22 mouse cellular contexts compared by ENCODE assay signal in the genomic region with DNA sequence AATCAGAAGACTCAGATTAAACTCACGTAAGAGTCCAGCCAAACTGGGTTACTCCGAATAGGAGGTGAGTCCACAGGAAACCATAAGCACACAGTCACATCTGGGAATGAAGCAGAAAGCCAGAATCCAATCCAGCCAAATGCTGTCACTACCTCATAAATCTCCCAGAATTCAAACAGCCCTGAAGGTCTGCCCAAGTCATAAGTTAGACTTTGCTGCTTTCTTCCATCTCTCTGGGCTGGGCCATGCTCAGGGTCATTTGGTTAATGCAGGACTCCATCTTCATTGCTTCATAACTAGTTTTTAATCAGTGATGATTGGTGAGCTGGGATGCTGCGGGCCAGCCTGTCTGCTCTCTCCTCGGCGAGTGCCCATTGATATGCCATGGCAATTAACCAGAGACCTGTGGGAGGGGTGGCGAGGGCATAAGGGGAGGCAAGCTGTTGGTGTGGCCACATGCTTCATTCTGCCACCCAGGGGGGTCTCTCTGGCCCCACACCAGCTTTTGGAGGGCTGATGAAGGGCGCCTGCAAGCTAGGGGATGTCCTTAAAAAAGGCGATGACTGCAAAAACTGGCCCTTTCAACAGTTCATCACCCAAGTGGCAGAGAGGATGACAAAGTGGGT. TPM values are rescaled to one million over a fixed set of nuclear protein-coding genes. Genes with fewer than 3 reads are reported as not detected.
DNase-seq lines count a peak whose midpoint lies in the region; ATAC-seq and TF ChIP-seq lines count a peak whose summit lies in the region.
"Had no signal": no experiment of that assay in that cellular context is flagged by ENCODE, and none has a peak within 500 bp of the region (broad histone marks: within the 10 kb centered on the region; RNA-seq: fewer than 3 reads in every experiment).

No protein-coding gene starts in this region.

- no peaks in the 10 kb centered on the region for H3K9me3 ChIP-seq in hindbrain, embryonic 12.5 days (replicated peaks)
- no peaks in the 10 kb centered on the region for H3K9me3 ChIP-seq in hindbrain, embryonic 16.5 days (ENCODE audit: control insufficient read depth, low read length)
- H3K9me3 ChIP-seq in lung, embryonic 16.5 days (ENCODE audit: control insufficient read depth, low read length), result no peaks in the 10 kb centered on the region
- H3K9me3 ChIP-seq in limb, embryonic 13.5 days, result no peaks in the 10 kb centered on the region
- H3K9me3 ChIP-seq in stomach, postnatal 0 days (ENCODE audit: control insufficient read depth, low read length), result no peaks in the 10 kb centered on the region
- H3K9me3 ChIP-seq: embryonic facial prominence, embryonic 13.5 days; midbrain, embryonic 10.5 days had no signal

- DNase-seq in adrenal gland, adult (ENCODE audit: inconsistent age in 2 of 2, low spot score in 1 of 2), result peak; percentile 43 to 84
- no peak for DNase-seq in adrenal gland, postnatal 25 days
- DNase-seq in lung, adult 2 months, result no peak
- no peak for DNase-seq in stomach, postnatal 0 days (ENCODE audit: low spot score)
- DNase-seq: cerebellum, postnatal 25 days; gastrocnemius, postnatal 14 days; kidney, adult 18-20 months; lung, postnatal 14 days; thymus, postnatal 4 days had no signal

- TF ChIP-seq POLR2A in lung, adult 2 months (IDR thresholded peaks at IDR 0.05; ENCODE audit: borderline replicate concordance, extremely low read depth, low read depth, low read length), result no peak

- TF ChIP-seq CTCF in lung, adult 2 months (IDR thresholded peaks at IDR 0.05; ENCODE audit: insufficient read depth, low read length), result no peak
- no peak for TF ChIP-seq CTCF in stomach, postnatal 0 days (IDR thresholded peaks at IDR 0.05; ENCODE audit: low read depth)

- no peak overlapping the region for H3K9ac ChIP-seq in hindbrain, embryonic 12.5 days
- no peak overlapping the region for H3K9ac ChIP-seq in hindbrain, embryonic 16.5 days (ENCODE audit: low read depth, low read length)
- H3K9ac ChIP-seq in lung, embryonic 16.5 days (ENCODE audit: low read length), result no peak overlapping the region
- no peak overlapping the region for H3K9ac ChIP-seq in limb, embryonic 13.5 days
- H3K9ac ChIP-seq in stomach, postnatal 0 days (ENCODE audit: low read length), result no peak overlapping the region
- H3K9ac ChIP-seq: embryonic facial prominence, embryonic 13.5 days had no signal

- no peak for TF ChIP-seq EP300 in stomach, postnatal 0 days (optimal IDR thresholded peaks at IDR 0.05)

- no peaks in the 10 kb centered on the region; the same call in 1 of the 2 replicates for H3K36me3 ChIP-seq in hindbrain, embryonic 12.5 days
- H3K36me3 ChIP-seq in hindbrain, embryonic 16.5 days (ENCODE audit: control insufficient read depth, insufficient read depth, low read length), result no peaks in the 10 kb centered on the region
- no peaks in the 10 kb centered on the region for H3K36me3 ChIP-seq in lung, embryonic 16.5 days (ENCODE audit: control insufficient read depth, insufficient read depth, low read length)
- H3K36me3 ChIP-seq in limb, embryonic 13.5 days, result peaks cover 5% of the 10 kb centered on the region
- H3K36me3 ChIP-seq in stomach, postnatal 0 days (ENCODE audit: control insufficient read depth, insufficient read depth, low read length), result no peaks in the 10 kb centered on the region
- H3K36me3 ChIP-seq: embryonic facial prominence, embryonic 13.5 days had no signal

- WGBS in hindbrain, embryonic 12.5 days, result 76% methylated on average over 8 of the region's 8 CpGs
- 61% methylated on average over 8 of the region's 8 CpGs for WGBS in hindbrain, embryonic 16.5 days
- WGBS in lung, embryonic 16.5 days, result 61% methylated on average over 8 of the region's 8 CpGs
- 71% methylated on average over 8 of the region's 8 CpGs for WGBS in lung, adult 2 months
- 50% methylated on average over 8 of the region's 8 CpGs for WGBS in limb, embryonic 13.5 days
- WGBS in stomach, postnatal 0 days, result 79% methylated on average over 8 of the region's 8 CpGs

- ATAC-seq in hindbrain, embryonic 12.5 days (ENCODE audit: low FRiP score), result no peak
- no peak for ATAC-seq in hindbrain, embryonic 16.5 days
- peak; percentile 29; the same call in 1 of the 2 replicates for ATAC-seq in lung, embryonic 16.5 days (ENCODE audit: low read depth)
- ATAC-seq in limb, embryonic 13.5 days (ENCODE audit: low FRiP score, low read depth), result peak; percentile 35; the same call in 1 of the 2 replicates
- ATAC-seq in stomach, postnatal 0 days (ENCODE audit: low FRiP score, low TSS enrichment), result no peak
- ATAC-seq: activated CD4-positive, CD25-positive, alpha-beta regulatory T cell, adult 4 months had no signal

- H3K27me3 ChIP-seq in hindbrain, embryonic 12.5 days, result no peaks in the 10 kb centered on the region
- no peaks in the 10 kb centered on the region for H3K27me3 ChIP-seq in hindbrain, embryonic 16.5 days (replicated peaks; ENCODE audit: control insufficient read depth, insufficient read depth, low read length)
- H3K27me3 ChIP-seq in lung, embryonic 16.5 days (ENCODE audit: control insufficient read depth, insufficient read depth, low read depth, low read length), result no peaks in the 10 kb centered on the region
- no peaks in the 10 kb centered on the region for H3K27me3 ChIP-seq in limb, embryonic 13.5 days
- no peaks in the 10 kb centered on the region for H3K27me3 ChIP-seq in stomach, postnatal 0 days (ENCODE audit: control insufficient read depth, insufficient read depth, low read length)
- H3K27me3 ChIP-seq: CH12.LX; embryonic facial prominence, embryonic 13.5 days had no signal

- H3K4me2 ChIP-seq in hindbrain, embryonic 12.5 days (replicated peaks), result no peak overlapping the region
- no peak overlapping the region for H3K4me2 ChIP-seq in hindbrain, embryonic 16.5 days (ENCODE audit: low read length)
- H3K4me2 ChIP-seq in lung, embryonic 16.5 days (ENCODE audit: low read depth, low read length), result no peak overlapping the region
- no peak overlapping the region for H3K4me2 ChIP-seq in limb, embryonic 13.5 days (replicated peaks)
- H3K4me2 ChIP-seq in stomach, postnatal 0 days (replicated peaks; ENCODE audit: low read depth), result no peak overlapping the region
- H3K4me2 ChIP-seq: embryonic facial prominence, embryonic 13.5 days; heart, embryonic 11.5 days had no signal

- H3K4me1 ChIP-seq in hindbrain, embryonic 12.5 days, result peaks cover 44% of the 10 kb centered on the region
- H3K4me1 ChIP-seq in hindbrain, embryonic 16.5 days (ENCODE audit: control insufficient read depth, insufficient read depth, low read depth, low read length), result peaks cover 9% of the 10 kb centered on the region
- H3K4me1 ChIP-seq in lung, embryonic 16.5 days (replicated peaks; ENCODE audit: control insufficient read depth, insufficient read depth, low read length), result peaks cover 36% of the 10 kb centered on the region
- H3K4me1 ChIP-seq in lung, adult 2 months (ENCODE audit: control insufficient read depth, insufficient read depth, low read length), result no peaks in the 10 kb centered on the region
- H3K4me1 ChIP-seq in limb, embryonic 13.5 days, result peaks cover 43% of the 10 kb centered on the region
- 0 out of 2 replicates have a peak, but pooled peaks cover 6% of the 10 kb centered on the region for H3K4me1 ChIP-seq in stomach, postnatal 0 days (replicated peaks; ENCODE audit: control insufficient read depth, insufficient read depth)

- no peak overlapping the region for H3K4me3 ChIP-seq in hindbrain, embryonic 12.5 days
- no peak overlapping the region for H3K4me3 ChIP-seq in hindbrain, embryonic 16.5 days (ENCODE audit: low read length)
- no peak overlapping the region for H3K4me3 ChIP-seq in lung, embryonic 16.5 days (ENCODE audit: low read length)
- H3K4me3 ChIP-seq in lung, adult 2 months (replicated peaks; ENCODE audit: extremely low read depth, low read depth, low read length), result no peak overlapping the region
- no peak overlapping the region for H3K4me3 ChIP-seq in limb, embryonic 13.5 days
- H3K4me3 ChIP-seq in stomach, postnatal 0 days (ENCODE audit: low read depth, low read length), result no peak overlapping the region
- H3K4me3 ChIP-seq: embryonic facial prominence, embryonic 13.5 days; midbrain, embryonic 10.5 days had no signal

- H3K27ac ChIP-seq in hindbrain, embryonic 12.5 days, result 0 out of 2 replicates have a peak overlapping the region, but pooled peaks have one; percentile 1
- H3K27ac ChIP-seq in hindbrain, embryonic 16.5 days (ENCODE audit: low read depth, low read length), result no peak overlapping the region
- H3K27ac ChIP-seq in lung, embryonic 16.5 days (ENCODE audit: low read length), result no peak overlapping the region
- no peak overlapping the region for H3K27ac ChIP-seq in limb, embryonic 13.5 days
- H3K27ac ChIP-seq in stomach, postnatal 0 days (replicated peaks), result no peak overlapping the region
- H3K27ac ChIP-seq: embryonic facial prominence, embryonic 13.5 days; midbrain, embryonic 10.5 days had no signal

RNA-seq across cellular contexts. Expression of a gene that starts 38.6 kb away (rescaled TPM):
- not detected in 2 replicates for total RNA-seq in adrenal gland, postnatal 25 days (2021)
- polyA plus RNA-seq in hindbrain, embryonic 12.5 days (2016; fragmentation: Nextera tagmentation; extraction: Ambion mirVana), result 3.8 and 4.3 TPM in 2 replicates
- 0.13 TPM in 1 of 2 replicates, not detected in the other for polyA plus RNA-seq in hindbrain, embryonic 16.5 days (2015; fragmentation: Nextera tagmentation; extraction: Ambion mirVana)
- polyA plus RNA-seq in lung, embryonic 16.5 days (2015; fragmentation: Nextera tagmentation; extraction: Ambion mirVana), result not detected in 2 replicates
- not detected in 2 replicates for polyA plus RNA-seq in lung, adult 2 months (2012; rRNA removed)
- 0.11 TPM in 1 of 2 replicates, not detected in the other for polyA plus RNA-seq in limb, embryonic 13.5 days (2015; fragmentation: Nextera tagmentation; extraction: Ambion mirVana)
- not detected in 2 replicates for polyA plus RNA-seq in stomach, postnatal 0 days (2015; fragmentation: Nextera tagmentation; extraction: Ambion mirVana)
- total RNA-seq: CH12.LX; gastrocnemius, postnatal 14 days; heart, postnatal 25 days; left cerebral cortex, adult 18-20 months; liver, adult 2 months had no signal
- polyA plus RNA-seq: activated CD4-positive, CD25-positive, alpha-beta regulatory T cell, adult 4 months; frontal cortex, adult 2 months; heart, embryonic 11.5 days; liver, adult 2 months had no signal

Comparison
In these comparisons a context has a peak if more than half of its experiments do, and no peak if none do; other contexts are left out.
1. DNase-seq: peak in adrenal gland, adult (2 of 2); none in adrenal gland, postnatal 25 days (single experiment), lung, adult 2 months (single experiment) and stomach, postnatal 0 days (single experiment).
2. ATAC-seq: peak in lung, embryonic 16.5 days (single experiment) and limb, embryonic 13.5 days (single experiment); none in hindbrain, embryonic 12.5 days (single experiment), hindbrain, embryonic 16.5 days (single experiment) and stomach, postnatal 0 days (single experiment).